Comparison of ENCODE assay signal across 8 mouse cellular contexts in genomic region chr15:89497391-89498048, GRCm38 (mm10). TPM values are rescaled to one million over a fixed set of nuclear protein-coding genes. Genes with fewer than 3 reads are reported as not detected.
DNase-seq lines count a peak whose midpoint lies in the region; ATAC-seq lines count a peak whose summit lies in the region.

No protein-coding gene starts in this region.

- peaks cover 58% of the 10 kb centered on the region for H3K27me3 ChIP-seq in hindbrain, embryonic 10.5 days (ENCODE audit: insufficient read depth, poor library complexity, severe bottlenecking)
- H3K27me3 ChIP-seq in hindbrain, embryonic 12.5 days = peaks cover 24% of the 10 kb centered on the region
- H3K27me3 ChIP-seq in heart, embryonic 13.5 days (replicated peaks) = peaks cover 61% of the 10 kb centered on the region
- peaks cover 5% of the 10 kb centered on the region; the same call in 1 of the 2 replicates for H3K27me3 ChIP-seq in kidney, embryonic 16.5 days (ENCODE audit: insufficient read depth, low read length)

- no peak overlapping the region for H3K9ac ChIP-seq in hindbrain, embryonic 12.5 days
- peak overlapping the region; percentile 89 for H3K9ac ChIP-seq in heart, embryonic 13.5 days
- peak overlapping the region; percentile 7; the same call in 1 of the 2 replicates for H3K9ac ChIP-seq in kidney, embryonic 16.5 days (replicated peaks; ENCODE audit: low read length)

- no peaks in the 10 kb centered on the region; the same call in 1 of the 2 replicates for H3K9me3 ChIP-seq in hindbrain, embryonic 10.5 days
- no peaks in the 10 kb centered on the region; the same call in 1 of the 2 replicates for H3K9me3 ChIP-seq in hindbrain, embryonic 12.5 days (replicated peaks)
- no peaks in the 10 kb centered on the region for H3K9me3 ChIP-seq in heart, embryonic 13.5 days
- 0 out of 2 replicates have a peak, but pooled peaks cover 3% of the 10 kb centered on the region for H3K9me3 ChIP-seq in kidney, embryonic 16.5 days (ENCODE audit: low read length)

- 26% methylated on average over 4 of the region's 4 CpGs for WGBS in hindbrain, embryonic 10.5 days
- 30% methylated on average over 4 of the region's 4 CpGs for WGBS in hindbrain, embryonic 12.5 days
- 16% methylated on average over 4 of the region's 4 CpGs for WGBS in heart, embryonic 13.5 days
- WGBS in kidney, embryonic 16.5 days = 17% methylated on average over 4 of the region's 4 CpGs

- H3K4me2 ChIP-seq in hindbrain, embryonic 12.5 days (replicated peaks) = no peak overlapping the region
- H3K4me2 ChIP-seq in heart, embryonic 13.5 days = peak overlapping the region; percentile 90; the same call in 1 of the 2 replicates
- H3K4me2 ChIP-seq in kidney, embryonic 16.5 days (replicated peaks; ENCODE audit: low read depth, low read length) = no peak overlapping the region

- peak overlapping the region; percentile 80 for H3K4me3 ChIP-seq in hindbrain, embryonic 10.5 days
- no peak overlapping the region for H3K4me3 ChIP-seq in hindbrain, embryonic 12.5 days
- H3K4me3 ChIP-seq in heart, embryonic 13.5 days = peak overlapping the region; percentile 64
- peak overlapping the region; percentile 69 for H3K4me3 ChIP-seq in kidney, embryonic 16.5 days (ENCODE audit: low read length)

- no peak for ATAC-seq in hindbrain, embryonic 12.5 days (ENCODE audit: low FRiP score)
- ATAC-seq in heart, embryonic 13.5 days (ENCODE audit: extremely low read depth, insufficient number of reproducible peaks, low FRiP score, low TSS enrichment) = peak; percentile 56; the same call in 1 of the 2 replicates
- peak; percentile 64 for ATAC-seq in kidney, embryonic 16.5 days (ENCODE audit: low FRiP score, low TSS enrichment)

- H3K36me3 ChIP-seq in hindbrain, embryonic 10.5 days = 0 out of 2 replicates have a peak, but pooled peaks cover under 1% of the 10 kb centered on the region
- no peaks in the 10 kb centered on the region for H3K36me3 ChIP-seq in hindbrain, embryonic 12.5 days
- H3K36me3 ChIP-seq in heart, embryonic 13.5 days = peaks cover 7% of the 10 kb centered on the region; the same call in 1 of the 2 replicates
- H3K36me3 ChIP-seq in kidney, embryonic 16.5 days (ENCODE audit: insufficient read depth, low read length) = no peaks in the 10 kb centered on the region

- peaks cover 54% of the 10 kb centered on the region for H3K4me1 ChIP-seq in hindbrain, embryonic 10.5 days (replicated peaks)
- H3K4me1 ChIP-seq in hindbrain, embryonic 12.5 days = peaks cover 36% of the 10 kb centered on the region
- peaks cover 26% of the 10 kb centered on the region for H3K4me1 ChIP-seq in heart, embryonic 13.5 days
- H3K4me1 ChIP-seq in kidney, embryonic 16.5 days (ENCODE audit: insufficient read depth, low read length) = peaks cover 16% of the 10 kb centered on the region

- peak; percentile 15 for DNase-seq in hindbrain, embryonic 10.5 days (ENCODE audit: low spot score)
- peak; percentile 67 for DNase-seq in lung, postnatal 14 days
- DNase-seq in urinary bladder, adult 2 months (ENCODE audit: low spot score) = no peak
- no peak for DNase-seq in MN1 (ENCODE audit: low spot score)
- no peak for DNase-seq in retina, embryonic 14.5 days (ENCODE audit: low spot score)

- H3K27ac ChIP-seq in hindbrain, embryonic 10.5 days = peak overlapping the region; percentile 92
- H3K27ac ChIP-seq in hindbrain, embryonic 12.5 days = no peak overlapping the region
- peak overlapping the region; percentile 85 for H3K27ac ChIP-seq in heart, embryonic 13.5 days (replicated peaks)
- H3K27ac ChIP-seq in kidney, embryonic 16.5 days (ENCODE audit: low read length) = peak overlapping the region; percentile 72

RNA-seq across cellular contexts. Expression of gene Shank3, which starts 1.9 kb away (rescaled TPM):
- polyA plus RNA-seq in hindbrain, embryonic 10.5 days (2016; fragmentation: Nextera tagmentation; extraction: Ambion mirVana) = 2.8 and 3.5 TPM in 2 replicates
- polyA plus RNA-seq in hindbrain, embryonic 12.5 days (2016; fragmentation: Nextera tagmentation; extraction: Ambion mirVana) = 7.5 and 8.1 TPM in 2 replicates
- polyA plus RNA-seq in heart, embryonic 13.5 days (2015; fragmentation: Nextera tagmentation; extraction: Ambion mirVana) = 1.7 and 2.0 TPM in 2 replicates
- polyA plus RNA-seq in kidney, embryonic 16.5 days (2015; fragmentation: Nextera tagmentation; extraction: Ambion mirVana) = 1.8 and 2.9 TPM in 2 replicates
- 7.1 and 8.8 TPM in 2 replicates for polyA plus RNA-seq in urinary bladder, adult 2 months (2012; rRNA removed)

RNA-seq across cellular contexts. Expression of gene Arsa, which starts 20.3 kb away (rescaled TPM):
- polyA plus RNA-seq in hindbrain, embryonic 10.5 days (2016; fragmentation: Nextera tagmentation; extraction: Ambion mirVana) = 14.3 and 14.8 TPM in 2 replicates
- polyA plus RNA-seq in hindbrain, embryonic 12.5 days (2016; fragmentation: Nextera tagmentation; extraction: Ambion mirVana) = 19.5 and 19.8 TPM in 2 replicates
- polyA plus RNA-seq in heart, embryonic 13.5 days (2015; fragmentation: Nextera tagmentation; extraction: Ambion mirVana) = 15.1 and 15.3 TPM in 2 replicates
- 19.2 and 21.1 TPM in 2 replicates for polyA plus RNA-seq in kidney, embryonic 16.5 days (2015; fragmentation: Nextera tagmentation; extraction: Ambion mirVana)
- polyA plus RNA-seq in urinary bladder, adult 2 months (2012; rRNA removed) = 35.4 TPM in 2 replicates

RNA-seq across cellular contexts. Expression of gene Mapk8ip2, which starts 43.8 kb away (rescaled TPM):
- 22.2 and 40.3 TPM in 2 replicates for polyA plus RNA-seq in hindbrain, embryonic 10.5 days (2016; fragmentation: Nextera tagmentation; extraction: Ambion mirVana)
- 53.3 and 56.7 TPM in 2 replicates for polyA plus RNA-seq in hindbrain, embryonic 12.5 days (2016; fragmentation: Nextera tagmentation; extraction: Ambion mirVana)
- 0.27 and 0.45 TPM in 2 replicates for polyA plus RNA-seq in heart, embryonic 13.5 days (2015; fragmentation: Nextera tagmentation; extraction: Ambion mirVana)
- 0.92 and 1.1 TPM in 2 replicates for polyA plus RNA-seq in kidney, embryonic 16.5 days (2015; fragmentation: Nextera tagmentation; extraction: Ambion mirVana)
- 0.25 and 0.32 TPM in 2 replicates for polyA plus RNA-seq in urinary bladder, adult 2 months (2012; rRNA removed)

Comparison
In these comparisons a context has a peak if more than half of its experiments do, and no peak if none do; other contexts are left out.
1. DNase-seq: peak in hindbrain, embryonic 10.5 days (single experiment) and lung, postnatal 14 days (single experiment); none in urinary bladder, adult 2 months (single experiment), MN1 (single experiment) and retina, embryonic 14.5 days (single experiment).
2. RNA of gene Mapk8ip2, which starts 43.8 kb away (polyA plus RNA-seq): 53.3 to 56.7 TPM in hindbrain, embryonic 12.5 days and 22.2 to 40.3 TPM in hindbrain, embryonic 10.5 days; 0.92 to 1.1 TPM in kidney, embryonic 16.5 days, 0.27 to 0.45 TPM in heart, embryonic 13.5 days and 0.25 to 0.32 TPM in urinary bladder, adult 2 months; every median in the first group is over 10 times any median in the second.